Mouse (Mus musculus) forebrain, embryonic 14.5 days (tissue): ENCODE measurements around the gene Pop7. TPM values are rescaled to one million over a fixed set of nuclear protein-coding genes. Genes with fewer than 3 reads are reported as not detected.
A peak's percentile ranks its signal among the peaks of the same experiment; 100 is the strongest.

ENCODE experiments used
- ATAC-seq: fragments of 200-750 bp; cut with Nextera tagmentation; 2 replicates; pipeline ENCODE4 v1.8.0; 2017; ENCODE audit warnings: mild to moderate bottlenecking, moderate library complexity
- DNase-seq: peaks from one replicate; pipeline ENCODE4 v3.0.0-alpha.2; 2015; ENCODE audit warnings: low spot score
- H3K27ac ChIP-seq: fragments of 300-500 bp; sonication (generic); 2 replicates; pipeline ENCODE4 v1.5.1; 2014; ENCODE audit warnings: low read depth, mild to moderate bottlenecking, control low read depth, low read length, moderate library complexity
- H3K27me3 ChIP-seq: fragments of 300-500 bp; sonication (generic); replicated peaks from 2 replicates; pipeline ENCODE4 v1.6.1; 2014; ENCODE audit warnings: low read length, control low read depth, mixed read lengths; ENCODE audit not compliant: control insufficient read depth, insufficient read depth
- H3K36me3 ChIP-seq: fragments of 300-500 bp; sonication (generic); 2 replicates; pipeline ENCODE4 v1.6.1; 2014; ENCODE audit warnings: low read length, control low read depth; ENCODE audit not compliant: control insufficient read depth, insufficient read depth
- H3K4me1 ChIP-seq: fragments of 300-500 bp; sonication (generic); 2 replicates; pipeline ENCODE4 v1.6.1; 2014; ENCODE audit warnings: antibody characterized with exemption, low read length, control low read depth; ENCODE audit not compliant: control insufficient read depth, insufficient read depth
- H3K4me2 ChIP-seq: fragments of 300-500 bp; sonication (generic); 2 replicates; pipeline ENCODE4 v1.6.1; 2014; ENCODE audit warnings: mild to moderate bottlenecking, control low read depth, low read length
- H3K4me3 ChIP-seq: fragments of 300-500 bp; sonication (generic); 2 replicates; pipeline ENCODE4 v1.5.1; 2014; ENCODE audit warnings: low read depth, low read length, control low read depth
- H3K9ac ChIP-seq: fragments of 300-500 bp; sonication (generic); 2 replicates; pipeline ENCODE4 v1.6.1; 2014; ENCODE audit warnings: mild to moderate bottlenecking, low read length, control low read depth, moderate library complexity
- H3K9me3 ChIP-seq: fragments of 300-500 bp; sonication (generic); replicated peaks from 2 replicates; pipeline ENCODE4 v1.6.1; 2016; ENCODE audit warnings: low read length, control low read depth, mixed read lengths; ENCODE audit not compliant: control insufficient read depth
- WGBS: fragments of 180-500 bp; shearing (Covaris S2); extraction: QIAGEN DNeasy Blood & Tissue Kit; methylation state at CpG from one replicate; pipeline ENCODE4 v1.1.7; 2014; 5-methylcytosine and 5-hydroxymethylcytosine counted together
- polyA plus RNA-seq: library from polyadenylated mRNA; unstranded; fragments of >200 nt; fragmentation: Nextera tagmentation; extraction: Ambion mirVana; gene quantifications from 2 replicates; pipeline ENCODE4 v1.2.1, GENCODE M21; 2014

Pop7 gene
- polyA plus RNA-seq, 1 experiment from 2014 or later: 98.0 TPM

GRCm38 (mm10) chr5:137485851-137486155, 16.5 kb downstream of the Pop7 start:
- Histone ChIP-seq H3K27me3 (no peaks in the 10 kb centered on the region), H3K4me1 (no peaks in the 10 kb centered on the region), H3K9me3 (no peaks in the 10 kb centered on the region), H3K4me2 (peak overlapping the region; percentile 45), H3K4me3 (peak overlapping the region; percentile 19), H3K9ac (peak overlapping the region; percentile 40; the same call in 1 of the 2 replicates), H3K27ac (no peak overlapping the region), H3K36me3 (no peaks in the 10 kb centered on the region)
- no peak for DNase-seq
- WGBS: 2% methylated on average over 17 of the region's 17 CpGs
- ATAC-seq: no peak

GRCm38 (mm10) chr5:137485071-137485850, 17.1 kb downstream of the Pop7 start:
- no peaks in the 10 kb centered on the region for H3K4me1 ChIP-seq
- 6% methylated on average over 30 of the region's 30 CpGs for WGBS
- DNase-seq (no peak), ATAC-seq (no peak)
- no peaks in the 10 kb centered on the region for H3K27me3 ChIP-seq
- peak overlapping the region; percentile 19 for H3K4me3 ChIP-seq
- H3K4me2 ChIP-seq: peak overlapping the region; percentile 45
- no peak overlapping the region for H3K27ac ChIP-seq
- peak overlapping the region; percentile 40; the same call in 1 of the 2 replicates for H3K9ac ChIP-seq
- no peaks in the 10 kb centered on the region for H3K9me3 ChIP-seq
- no peaks in the 10 kb centered on the region for H3K36me3 ChIP-seq

- no peak overlapping the region for H3K4me2 ChIP-seq
- H3K9ac ChIP-seq: no peak overlapping the region
- H3K27ac ChIP-seq: no peak overlapping the region
- ATAC-seq: no peak
- H3K27me3 ChIP-seq: no peaks in the 10 kb centered on the region
- no peaks in the 10 kb centered on the region for H3K4me1 ChIP-seq
- H3K4me3 ChIP-seq: no peak overlapping the region
- H3K9me3 ChIP-seq: no peaks in the 10 kb centered on the region
- DNase-seq: no peak
- WGBS: 14% methylated on average over 8 of the region's 8 CpGs
- H3K36me3 ChIP-seq: no peaks in the 10 kb centered on the region
Observed at GRCm38 (mm10) chr5:137481897-137482296, 20.4 kb downstream of the Pop7 start.

- Histone ChIP-seq H3K27me3 (no peaks in the 10 kb centered on the region), H3K9me3 (no peaks in the 10 kb centered on the region), H3K36me3 (no peaks in the 10 kb centered on the region), H3K4me1 (no peaks in the 10 kb centered on the region), H3K9ac (no peak overlapping the region), H3K4me2 (no peak overlapping the region), H3K4me3 (no peak overlapping the region), H3K27ac (no peak overlapping the region)
- DNase-seq (peak; percentile 89), ATAC-seq (no peak)
Observed at GRCm38 (mm10) chr5:137481138-137481537, 21.2 kb downstream of the Pop7 start.

GRCm38 (mm10) chr5:137476964-137477363, 25.4 kb downstream of the Pop7 start, which contains the start of gene Zan:
Gene Zan (minus strand): TSS chr5:137477064.
- DNase-seq: no peak
- no peak for ATAC-seq
- H3K27ac ChIP-seq: no peak within 1 kb of the TSS

GRCm38 (mm10) chr5:137474351-137474750, 28.0 kb downstream of the Pop7 start:
- no peak overlapping the region for H3K9ac ChIP-seq
- H3K27ac ChIP-seq: no peak overlapping the region
- ATAC-seq: no peak

More at GRCm38 (mm10) chr5:137476964-137477363, 25.4 kb downstream of the Pop7 start, which contains the start of gene Zan:
- no peak within 1 kb of the TSS for H3K4me3 ChIP-seq
- no peaks in the 10 kb centered on the region for H3K4me1 ChIP-seq
- H3K9ac ChIP-seq: no peak within 1 kb of the TSS
- 83% methylated on average over 5 of the region's 5 CpGs for WGBS
- no peaks in the 10 kb centered on the region for H3K36me3 ChIP-seq
- H3K9me3 ChIP-seq: no peaks in the 10 kb centered on the region
- H3K4me2 ChIP-seq: no peak within 1 kb of the TSS
- H3K27me3 ChIP-seq: no peaks in the 10 kb centered on the region

GRCm38 (mm10) chr5:137472252-137472904, 29.9 kb downstream of the Pop7 start:
- Histone ChIP-seq H3K27ac (no peak overlapping the region), H3K9me3 (no peaks in the 10 kb centered on the region), H3K4me3 (no peak overlapping the region), H3K4me2 (no peak overlapping the region), H3K27me3 (no peaks in the 10 kb centered on the region), H3K9ac (no peak overlapping the region), H3K4me1 (no peaks in the 10 kb centered on the region), H3K36me3 (no peaks in the 10 kb centered on the region)
- no peak for ATAC-seq
- 62% methylated on average over 5 of the region's 5 CpGs for WGBS
- no peak for DNase-seq

More at GRCm38 (mm10) chr5:137474351-137474750, 28.0 kb downstream of the Pop7 start:
- no peaks in the 10 kb centered on the region for H3K9me3 ChIP-seq
- H3K4me1 ChIP-seq: no peaks in the 10 kb centered on the region
- no peaks in the 10 kb centered on the region for H3K27me3 ChIP-seq
- DNase-seq: no peak
- no peak overlapping the region for H3K4me2 ChIP-seq
- H3K36me3 ChIP-seq: no peaks in the 10 kb centered on the region
- WGBS: 33% methylated on average over 2 of the region's 2 CpGs
- no peak overlapping the region for H3K4me3 ChIP-seq

GRCm38 (mm10) chr5:137466946-137467345, 35.4 kb downstream of the Pop7 start:
- Histone ChIP-seq H3K4me2 (no peak overlapping the region), H3K4me1 (no peaks in the 10 kb centered on the region), H3K27me3 (no peaks in the 10 kb centered on the region), H3K9ac (no peak overlapping the region), H3K9me3 (no peaks in the 10 kb centered on the region), H3K27ac (no peak overlapping the region), H3K4me3 (no peak overlapping the region), H3K36me3 (no peaks in the 10 kb centered on the region)
- ATAC-seq: no peak
- 95% methylated on average over 6 of the region's 6 CpGs for WGBS
- no peak for DNase-seq

- no peaks in the 10 kb centered on the region for H3K36me3 ChIP-seq
- H3K9me3 ChIP-seq: no peaks in the 10 kb centered on the region
- ATAC-seq (no peak), DNase-seq (peak; percentile 27)
- H3K4me1 ChIP-seq: no peaks in the 10 kb centered on the region
- H3K4me2 ChIP-seq: no peak overlapping the region
- no peak overlapping the region for H3K9ac ChIP-seq
- H3K27me3 ChIP-seq: no peaks in the 10 kb centered on the region
- 44% methylated on average over 3 of the region's 3 CpGs for WGBS
- no peak overlapping the region for H3K4me3 ChIP-seq
- no peak overlapping the region for H3K27ac ChIP-seq
Observed at GRCm38 (mm10) chr5:137465049-137465448, 37.3 kb downstream of the Pop7 start.
